Mouse (Mus musculus): Measurements from ENCODE around the gene Uqcrh.

- TF ChIP-seq USF1 (IDR thresholded peaks at IDR 0.05; ENCODE audit: low read depth) (no peak), MYOG (IDR thresholded peaks at IDR 0.05; ENCODE audit: control insufficient read depth, extremely low read depth, insufficient read length) (no peak), CTCF (IDR thresholded peaks at IDR 0.05; ENCODE audit: control insufficient read depth, insufficient read depth, insufficient read length) (no peak), MAX (IDR thresholded peaks at IDR 0.05) (peak; percentile 75)
Measured at GRCm38 (mm10) chr4:116123602-116124519, 49.0 kb upstream of the Uqcrh start, which contains the start of the genes Rad54l and Pomgnt1.

Data from C2C12 (cell line).